Mouse (Mus musculus) stomach, postnatal 0 days (tissue): Measurements from ENCODE around the gene Nubp2. TPM values are rescaled to one million over a fixed set of nuclear protein-coding genes. Genes with fewer than 3 reads are reported as not detected.

Experiments
- ATAC-seq: fragments of 200-750 bp; cut with Nextera tagmentation; 2 replicates; pipeline ENCODE4 v1.8.0; 2017; ENCODE audit not compliant: low FRiP score, low TSS enrichment
- DNase-seq: peaks from one replicate; pipeline ENCODE4 v3.0.0-alpha.2; 2016; ENCODE audit warnings: low spot score
- H3K27ac ChIP-seq: fragments of 300-500 bp; sonication (generic); replicated peaks from 2 replicates; pipeline ENCODE4 v1.5.1; 2014; ENCODE audit warnings: mild to moderate bottlenecking, control low read depth
- H3K27me3 ChIP-seq: fragments of 300-500 bp; sonication (generic); 2 replicates; pipeline ENCODE4 v1.6.1; 2014; ENCODE audit warnings: low read length; ENCODE audit not compliant: control insufficient read depth, insufficient read depth
- H3K36me3 ChIP-seq: fragments of 300-500 bp; sonication (generic); 2 replicates; pipeline ENCODE4 v1.6.1; 2014; ENCODE audit warnings: low read length, mixed read lengths; ENCODE audit not compliant: control insufficient read depth, insufficient read depth
- H3K4me1 ChIP-seq: fragments of 300-500 bp; sonication (generic); replicated peaks from 2 replicates; pipeline ENCODE4 v1.6.1; 2014; ENCODE audit warnings: antibody characterized with exemption; ENCODE audit not compliant: control insufficient read depth, insufficient read depth
- H3K4me2 ChIP-seq: fragments of 300-500 bp; sonication (generic); replicated peaks from 2 replicates; pipeline ENCODE4 v1.6.1; 2014; ENCODE audit warnings: low read depth, mild to moderate bottlenecking, control low read depth, moderate library complexity
- H3K4me3 ChIP-seq: fragments of 300-500 bp; sonication (generic); 2 replicates; pipeline ENCODE4 v1.5.1; 2014; ENCODE audit warnings: low read depth, low read length, control low read depth
- H3K9ac ChIP-seq: fragments of 300-500 bp; sonication (generic); 2 replicates; pipeline ENCODE4 v1.6.1; 2014; ENCODE audit warnings: mild to moderate bottlenecking, low read length, control low read depth, mixed read lengths
- H3K9me3 ChIP-seq: fragments of 300-500 bp; sonication (generic); 2 replicates; pipeline ENCODE4 v1.6.1; 2016; ENCODE audit warnings: low read length; ENCODE audit not compliant: control insufficient read depth
- CTCF ChIP-seq: IDR thresholded peaks from 2 replicates; pipeline ENCODE4 v1.5.1; 2016; ENCODE audit warnings: antibody characterized with exemption, low read depth, mild to moderate bottlenecking, moderate library complexity
- EP300 ChIP-seq: optimal IDR thresholded peaks from 2 replicates; pipeline ENCODE3; 2016; ENCODE audit warnings: antibody characterized with exemption
- WGBS: fragments of 180-500 bp; shearing (Covaris S2); extraction: QIAGEN DNeasy Blood & Tissue Kit; methylation state at CpG from one replicate; pipeline ENCODE4 v1.1.7; 2014; 5-methylcytosine and 5-hydroxymethylcytosine counted together
- polyA plus RNA-seq: library from polyadenylated mRNA; unstranded; fragments of >200 nt; fragmentation: Nextera tagmentation; extraction: Ambion mirVana; gene quantifications from 2 replicates; pipeline ENCODE4 v1.2.1, GENCODE M21; 2015

The Nubp2 gene
- polyA plus RNA-seq, 1 experiment from 2014 or later = 39.4 TPM

DNA sequence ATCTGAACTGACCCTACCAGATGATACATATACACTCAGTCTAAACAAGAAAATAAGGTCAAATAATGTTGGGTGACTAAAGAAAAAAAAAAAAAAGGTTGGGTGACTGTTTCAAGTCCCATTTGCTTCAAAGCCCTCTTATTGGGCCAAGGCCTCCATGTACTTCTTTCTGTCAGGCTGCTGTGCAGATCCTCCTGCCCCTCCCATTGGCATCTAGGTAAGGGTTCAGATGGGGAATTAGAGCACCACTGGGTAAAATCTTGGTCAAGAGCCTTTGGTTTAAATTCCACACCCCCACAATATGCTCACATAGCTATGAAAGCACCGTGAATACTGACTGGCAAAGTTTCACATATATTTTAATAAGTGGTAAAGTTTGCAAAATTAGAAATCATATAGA is 37.1 kb upstream of the Nubp2 start:
- Histone ChIP-seq H3K4me1 (no peaks in the 10 kb centered on the region), H3K36me3 (peaks cover 45% of the 10 kb centered on the region; the same call in 1 of the 2 replicates), H3K9ac (no peak overlapping the region), H3K4me3 (no peak overlapping the region), H3K27me3 (no peaks in the 10 kb centered on the region), H3K27ac (no peak overlapping the region), H3K4me2 (no peak overlapping the region), H3K9me3 (no peaks in the 10 kb centered on the region)
- no peak for ATAC-seq
- TF ChIP-seq EP300 (no peak), CTCF (no peak)
- WGBS = 88% methylated on average over 1 of the region's 1 CpGs
- no peak for DNase-seq

DNA sequence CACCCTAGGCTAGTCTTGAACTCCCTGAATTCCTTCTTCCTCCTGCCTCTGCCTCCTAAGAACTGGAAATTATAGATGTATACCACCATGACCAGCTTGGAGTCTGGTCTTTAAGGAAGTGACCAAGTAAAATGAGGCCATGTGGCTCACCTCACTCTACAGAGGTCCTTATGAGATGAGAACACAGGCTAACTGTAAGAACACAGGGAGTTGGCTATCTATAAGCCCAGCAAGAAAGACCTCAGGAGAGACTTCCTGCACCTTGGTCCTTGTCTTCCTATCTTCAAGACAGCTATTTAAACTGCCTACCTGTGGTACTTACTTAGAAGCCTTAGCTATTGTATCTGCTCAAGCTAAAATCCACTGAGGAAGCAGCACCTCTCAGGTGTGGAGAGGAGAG is 27.8 kb upstream of the Nubp2 start:
- no peak for ATAC-seq
- Histone ChIP-seq H3K36me3 (peaks cover 35% of the 10 kb centered on the region), H3K27me3 (no peaks in the 10 kb centered on the region)

DNA sequence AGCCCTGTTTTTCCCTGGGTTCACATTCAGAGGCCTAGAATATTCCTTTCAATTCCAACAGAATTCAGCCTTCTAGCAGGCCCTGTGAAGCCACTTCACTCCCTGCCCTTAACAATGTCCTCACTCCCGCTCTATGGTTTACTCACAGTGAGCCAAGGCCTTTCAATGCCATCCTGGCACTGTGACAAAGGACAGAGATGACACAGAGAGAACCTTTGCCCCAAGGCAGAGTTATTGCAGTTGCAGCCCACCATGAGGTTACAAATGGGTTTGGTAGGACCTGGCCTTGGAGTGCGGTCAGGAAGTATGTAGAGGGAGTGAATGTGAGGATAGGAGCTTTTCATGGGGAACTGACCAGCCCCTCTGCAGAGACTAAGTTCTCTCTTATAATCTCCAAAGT is 21.4 kb upstream of the Nubp2 start:
- Histone ChIP-seq H3K4me2 (no peak overlapping the region), H3K9me3 (no peaks in the 10 kb centered on the region), H3K36me3 (peaks cover 45% of the 10 kb centered on the region), H3K27ac (no peak overlapping the region), H3K27me3 (no peaks in the 10 kb centered on the region), H3K4me1 (no peaks in the 10 kb centered on the region), H3K4me3 (no peak overlapping the region), H3K9ac (no peak overlapping the region)
- no peak for DNase-seq
- WGBS = 88% methylated on average over 2 of the region's 2 CpGs
- TF ChIP-seq CTCF = no peak
- no peak for ATAC-seq

More for the DNA sequence above, 27.8 kb upstream of the Nubp2 start:
- Histone ChIP-seq H3K9me3 (no peaks in the 10 kb centered on the region), H3K4me3 (no peak overlapping the region), H3K27ac (no peak overlapping the region), H3K4me2 (no peak overlapping the region), H3K9ac (no peak overlapping the region), H3K4me1 (no peaks in the 10 kb centered on the region)
- TF ChIP-seq EP300 (no peak), CTCF (no peak)
- no peak for DNase-seq

DNA sequence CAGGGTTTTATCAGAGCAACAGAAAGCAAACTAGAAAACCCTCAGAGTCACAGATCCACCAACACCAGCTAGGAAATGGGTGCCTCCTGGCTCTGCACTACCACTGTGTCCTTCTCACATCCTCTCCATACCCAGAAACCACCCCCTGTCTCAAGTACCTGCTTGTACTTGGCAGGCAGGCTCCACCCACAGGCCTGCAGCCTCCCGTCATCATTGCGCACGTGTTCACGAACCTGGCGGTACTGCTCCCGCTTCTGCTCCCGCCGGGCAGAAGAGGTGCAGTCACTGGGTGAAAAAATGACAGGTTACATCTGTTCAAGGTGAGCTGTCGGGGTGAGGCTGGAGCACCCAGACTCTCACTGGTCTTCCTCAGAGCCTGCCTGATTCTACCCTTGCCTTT is 17.6 kb upstream of the Nubp2 start:
- Histone ChIP-seq H3K36me3 (peaks cover 64% of the 10 kb centered on the region), H3K27ac (no peak overlapping the region), H3K9ac (no peak overlapping the region), H3K4me2 (no peak overlapping the region), H3K27me3 (no peaks in the 10 kb centered on the region), H3K4me3 (no peak overlapping the region), H3K4me1 (no peaks in the 10 kb centered on the region), H3K9me3 (no peaks in the 10 kb centered on the region)
- WGBS = 81% methylated on average over 9 of the region's 9 CpGs
- TF ChIP-seq CTCF (no peak), EP300 (no peak)
- ATAC-seq (no peak), DNase-seq (no peak)

DNA sequence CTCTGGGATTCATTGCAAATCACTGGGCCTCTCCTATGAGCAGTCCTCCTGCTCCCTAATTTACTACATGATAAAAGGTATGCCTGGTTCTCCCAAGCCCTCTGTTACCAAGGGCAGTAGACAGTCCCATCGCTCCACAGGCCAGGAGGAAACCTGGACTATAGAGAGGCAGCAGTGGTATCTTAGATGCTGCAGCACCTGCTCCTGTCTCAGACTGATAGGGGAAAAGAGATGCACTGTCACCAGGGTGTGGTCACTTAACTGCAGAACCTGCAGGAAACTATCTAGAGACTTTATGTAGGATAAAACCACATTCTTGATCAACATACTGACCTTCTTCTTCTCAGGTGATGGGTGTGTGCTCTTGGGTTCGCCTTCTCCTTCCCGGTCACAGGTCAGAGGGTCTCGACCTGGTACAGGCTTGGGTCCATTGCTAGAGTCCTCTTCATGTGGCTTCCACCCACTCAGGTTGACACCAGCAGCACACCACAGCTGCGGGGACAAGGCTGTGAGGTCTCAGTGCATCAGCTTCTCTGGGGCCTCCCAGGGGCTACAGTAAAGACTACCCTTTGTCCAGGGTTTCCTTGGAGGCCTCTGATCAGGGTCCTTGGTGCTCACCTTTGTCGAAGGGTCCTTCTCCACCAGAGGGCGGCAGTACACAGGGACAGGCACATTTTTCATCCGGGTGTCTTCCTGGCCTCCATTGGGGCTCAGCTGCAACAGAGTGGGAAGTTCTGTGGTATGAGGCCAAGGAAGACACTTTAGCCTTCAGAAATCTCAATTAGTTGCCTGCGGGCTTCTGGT is 16.7 kb upstream of the Nubp2 start:
- ATAC-seq = no peak
- H3K36me3 ChIP-seq = peaks cover 64% of the 10 kb centered on the region
- no peaks in the 10 kb centered on the region for H3K4me1 ChIP-seq
- no peaks in the 10 kb centered on the region for H3K9me3 ChIP-seq
- no peak for DNase-seq
- H3K4me2 ChIP-seq = no peak overlapping the region
- no peaks in the 10 kb centered on the region for H3K27me3 ChIP-seq
- H3K27ac ChIP-seq = no peak overlapping the region
- H3K9ac ChIP-seq = no peak overlapping the region
- 69% methylated on average over 9 of the region's 9 CpGs for WGBS
- H3K4me3 ChIP-seq = no peak overlapping the region
- TF ChIP-seq EP300 = no peak
- peak; percentile 61 for TF ChIP-seq CTCF

DNA sequence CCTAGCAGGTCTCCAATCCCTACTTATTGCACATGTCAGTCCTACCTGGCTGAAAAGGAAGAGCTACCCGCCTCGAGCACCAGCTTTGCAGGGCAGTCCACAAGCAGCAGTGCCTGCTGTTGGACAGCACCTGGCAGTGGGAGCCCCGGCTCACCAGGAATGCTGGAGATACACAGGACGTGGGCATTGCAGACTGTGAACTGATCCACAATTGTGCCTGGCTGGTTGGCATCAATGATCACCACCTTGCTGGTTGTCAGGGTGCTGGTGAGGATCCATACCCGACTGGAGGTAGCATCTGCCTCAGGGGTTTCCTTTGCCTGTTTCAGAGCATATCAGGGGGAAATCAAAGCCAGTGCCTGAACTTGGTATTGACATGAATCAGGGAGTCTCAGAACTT is 16.0 kb upstream of the Nubp2 start:
- no peaks in the 10 kb centered on the region for H3K9me3 ChIP-seq
- ATAC-seq = no peak
- H3K4me2 ChIP-seq = no peak overlapping the region
- no peak for DNase-seq
- 90% methylated on average over 5 of the region's 5 CpGs for WGBS
- H3K27me3 ChIP-seq = no peaks in the 10 kb centered on the region
- H3K9ac ChIP-seq = no peak overlapping the region
- TF ChIP-seq EP300 (no peak), CTCF (no peak)
- no peak overlapping the region for H3K27ac ChIP-seq
- no peak overlapping the region for H3K4me3 ChIP-seq
- peaks cover 58% of the 10 kb centered on the region for H3K36me3 ChIP-seq
- peaks cover 1% of the 10 kb centered on the region; the same call in 1 of the 2 replicates for H3K4me1 ChIP-seq
